Mouse (Mus musculus): ENCODE measurements around the gene Arx.

The Arx gene

DNA sequence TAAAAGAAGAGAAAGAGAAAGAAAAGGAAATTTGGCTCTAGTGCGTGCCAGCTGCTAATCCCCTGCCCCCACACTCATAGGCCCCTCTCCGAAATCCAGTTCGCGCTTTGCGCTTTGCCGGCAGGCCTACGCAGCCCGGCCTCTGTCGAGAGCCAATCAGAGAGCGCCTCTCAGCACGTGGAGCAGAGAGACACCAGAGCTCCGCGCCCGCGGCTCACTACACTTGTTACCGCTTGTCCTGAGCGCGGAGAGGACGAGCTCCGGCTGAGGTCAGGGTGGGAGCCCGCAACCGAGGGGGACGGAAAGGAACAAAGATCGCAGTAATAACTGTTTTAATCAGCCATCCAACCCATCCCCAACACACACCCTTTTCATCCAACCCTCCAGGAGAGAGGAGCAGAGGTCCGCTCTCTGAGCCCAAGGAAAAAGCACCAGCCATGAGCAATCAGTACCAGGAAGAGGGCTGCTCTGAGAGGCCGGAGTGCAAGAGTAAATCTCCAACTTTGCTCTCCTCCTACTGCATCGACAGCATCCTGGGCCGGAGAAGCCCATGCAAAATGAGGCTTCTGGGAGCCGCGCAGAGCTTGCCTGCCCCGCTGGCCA lies at the start of gene Arx:
Arx (plus strand) TSS at position 155 of the 603 bp plus-strand sequence.
- DNase-seq (ENCODE audit: extremely low read depth, low read depth) = no peak

- DNase-seq (ENCODE audit: extremely low read depth, low read depth) = peak; percentile 40
Observed at GRCm38 (mm10) chrX:93251329-93251728, 34.9 kb upstream of the Arx start.

DNA sequence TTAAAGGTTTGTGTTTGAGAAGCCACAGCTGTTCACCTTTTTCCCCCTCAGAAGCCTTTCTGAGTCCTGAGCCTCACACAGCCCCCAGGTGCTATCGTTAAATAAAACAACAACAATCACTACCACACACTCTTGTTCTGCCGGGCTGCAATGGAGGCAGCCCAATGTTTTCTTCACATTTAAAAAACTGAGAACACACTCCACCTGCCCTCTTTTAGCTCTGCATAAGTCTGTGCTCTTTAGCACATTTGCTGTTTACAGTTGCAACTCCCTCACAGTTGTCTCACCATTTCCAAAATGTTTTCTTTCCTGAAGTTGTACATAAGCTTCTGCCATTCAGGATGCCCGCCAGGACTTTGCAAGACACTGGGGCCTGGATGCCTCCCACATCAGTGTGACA lies 10.6 kb upstream of the Arx start:
- no peak for DNase-seq (ENCODE audit: extremely low read depth, low read depth)

DNA sequence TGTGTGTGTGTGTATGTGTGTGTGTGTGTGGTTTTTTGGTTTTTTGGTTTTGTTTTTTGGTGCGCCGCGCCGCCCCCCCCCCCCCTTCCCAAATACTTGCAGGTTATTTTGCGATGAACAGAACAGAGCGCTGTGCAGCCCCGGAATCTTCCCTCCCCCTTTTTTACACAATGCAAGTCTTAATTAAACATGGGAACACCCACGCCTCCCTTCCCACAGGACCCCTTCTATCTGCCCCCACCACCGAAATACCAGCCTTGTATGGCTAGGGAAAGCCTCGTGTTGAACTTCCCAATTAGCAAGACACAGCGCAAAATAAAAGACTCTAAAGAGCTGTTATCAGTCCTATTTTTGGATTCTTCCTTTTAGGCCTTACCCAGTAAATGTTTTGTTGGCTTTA lies 6.3 kb upstream of the Arx start:
- DNase-seq (ENCODE audit: extremely low read depth, low read depth) = no peak

DNA sequence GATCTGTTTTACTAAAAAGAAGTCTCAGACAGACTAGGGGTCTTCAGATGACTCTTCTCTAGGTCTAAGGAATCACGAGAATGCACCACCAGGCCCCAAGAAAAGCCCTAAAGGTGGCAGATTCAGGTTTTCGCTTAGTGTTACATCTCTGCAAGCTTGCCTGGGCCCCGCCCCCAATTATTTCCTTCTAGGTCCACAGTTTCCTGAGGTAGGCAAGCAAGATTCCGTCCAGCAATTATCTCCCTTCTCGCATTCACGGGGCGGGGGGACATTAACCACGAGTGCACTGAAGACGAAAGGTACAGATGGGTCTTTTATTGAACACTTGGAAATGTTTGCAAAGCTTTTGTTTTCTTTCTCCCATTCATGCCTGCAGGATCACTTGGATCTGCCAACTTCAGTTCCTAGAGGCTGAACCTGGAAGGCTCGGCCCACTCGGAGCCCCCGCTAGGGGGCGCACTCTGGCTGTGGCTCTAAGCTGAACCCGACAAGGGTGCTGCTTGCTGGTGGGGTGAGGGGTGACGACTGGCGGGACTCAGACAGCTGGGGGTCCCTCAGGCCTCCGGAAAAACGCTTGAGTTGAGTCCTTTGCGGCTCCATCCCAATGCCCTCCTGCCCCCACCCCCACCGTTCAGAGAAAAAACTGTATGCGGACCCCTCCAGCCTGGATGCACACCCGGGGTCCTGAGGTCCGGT lies 5.1 kb upstream of the Arx start:
- peak; percentile 68 for DNase-seq (ENCODE audit: extremely low read depth, low read depth)

- DNase-seq (ENCODE audit: extremely low read depth, low read depth) = no peak
Observed at GRCm38 (mm10) chrX:93281756-93282155, 4.5 kb upstream of the Arx start.

- no peak for DNase-seq (ENCODE audit: extremely low read depth, low read depth)
Observed at GRCm38 (mm10) chrX:93285091-93285490, 1.2 kb upstream of the Arx start.

DNA sequence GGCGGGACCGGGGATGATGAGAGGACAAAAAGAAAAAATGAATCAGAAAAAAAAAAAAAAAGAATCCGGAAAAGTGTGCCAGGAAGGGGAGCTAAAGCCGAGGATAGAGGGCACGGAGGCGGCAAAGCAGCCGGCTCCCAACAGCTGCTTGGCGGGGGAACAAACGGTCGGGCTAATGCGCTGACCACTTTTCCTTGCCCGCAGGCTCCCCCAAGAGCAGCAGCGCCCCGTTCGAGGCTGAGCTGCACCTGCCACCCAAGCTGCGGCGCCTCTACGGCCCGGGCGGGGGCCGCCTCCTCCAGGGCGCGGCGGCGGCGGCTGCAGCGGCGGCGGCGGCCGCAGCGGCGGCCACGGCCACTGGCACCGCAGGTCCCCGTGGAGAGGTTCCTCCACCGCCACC lies 2.1 kb downstream of the Arx start:
- no peak for DNase-seq (ENCODE audit: extremely low read depth, low read depth)

- DNase-seq (ENCODE audit: extremely low read depth, low read depth) = no peak
Observed at GRCm38 (mm10) chrX:93289076-93289475, 2.8 kb downstream of the Arx start.

DNA sequence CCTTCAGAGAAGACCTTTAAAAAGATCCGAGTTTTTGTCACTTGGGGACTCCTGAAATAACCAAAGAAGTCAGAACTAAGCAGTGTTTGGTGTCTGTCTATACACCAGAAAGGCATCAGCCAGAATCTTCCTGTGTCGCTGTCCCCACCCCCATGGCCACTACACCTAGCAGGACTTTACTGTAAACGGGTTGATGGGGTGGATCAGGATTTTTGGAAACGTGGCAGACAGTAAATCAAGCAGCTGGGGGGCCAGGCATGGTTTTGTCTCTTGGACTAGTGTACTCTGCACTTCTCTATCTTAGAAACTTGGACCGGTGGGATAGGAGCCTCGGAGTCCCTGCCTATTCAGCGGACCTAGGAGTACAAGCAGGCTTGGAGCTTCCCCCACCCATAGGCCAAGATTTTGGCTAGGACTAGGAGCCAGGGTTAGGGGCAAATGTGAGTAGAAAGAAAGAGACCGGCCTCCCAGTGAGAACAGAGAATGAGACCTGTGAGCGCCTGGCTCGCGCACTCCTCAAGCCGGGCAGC lies 3.7 kb downstream of the Arx start:
- DNase-seq (ENCODE audit: extremely low read depth, low read depth) = no peak

DNA sequence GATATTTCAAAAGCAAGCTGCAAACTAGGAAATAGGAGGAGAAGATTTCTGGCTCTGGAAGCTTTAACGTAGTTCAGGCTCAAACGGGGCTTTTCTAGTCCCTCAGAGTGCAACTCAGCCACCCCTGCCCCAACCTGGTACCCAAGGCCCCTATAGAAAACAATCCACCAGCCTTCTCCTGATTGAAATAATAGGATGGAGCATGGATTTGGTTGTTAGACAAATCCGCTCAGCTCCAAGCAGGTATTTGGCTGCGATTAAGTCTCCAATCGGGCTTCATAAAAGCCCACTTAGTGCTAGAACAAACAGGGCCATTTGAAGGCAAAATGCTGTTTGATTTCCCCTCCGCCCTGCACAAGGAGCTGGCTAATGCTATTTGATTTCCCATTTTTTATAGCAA lies 5.8 kb downstream of the Arx start:
- no peak for DNase-seq (ENCODE audit: extremely low read depth, low read depth)

DNA sequence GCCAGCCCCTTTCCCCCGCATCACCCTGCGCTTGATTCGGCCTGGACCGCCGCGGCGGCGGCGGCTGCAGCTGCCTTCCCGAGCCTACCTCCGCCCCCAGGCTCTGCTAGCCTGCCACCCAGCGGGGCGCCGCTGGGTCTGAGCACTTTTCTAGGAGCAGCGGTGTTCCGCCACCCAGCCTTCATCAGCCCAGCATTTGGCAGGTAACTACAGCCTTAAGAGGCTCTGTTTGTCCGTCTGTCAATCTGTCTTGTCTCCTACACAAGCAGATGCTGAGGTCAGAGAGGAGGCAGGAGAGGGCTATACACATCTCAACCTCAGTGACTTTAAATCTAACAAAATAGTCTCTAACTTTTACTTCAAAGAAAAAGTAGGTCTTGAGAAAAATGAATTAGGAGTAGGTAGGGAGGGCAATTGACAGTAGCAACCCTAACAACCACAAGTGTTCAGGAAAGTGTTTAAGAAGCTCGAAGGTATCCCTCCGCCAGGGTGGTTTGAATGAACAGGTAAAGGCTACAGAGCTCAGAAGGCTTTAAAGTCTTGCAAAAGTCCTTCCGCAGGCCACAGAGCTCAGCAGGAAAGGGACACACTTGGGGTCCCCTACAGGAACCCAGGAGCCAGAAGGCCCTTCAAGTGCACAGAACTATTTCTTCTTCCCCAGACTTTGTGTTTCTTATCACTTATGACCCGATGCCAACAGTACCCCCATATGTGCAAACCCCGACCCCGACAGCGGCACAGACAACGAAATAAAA lies 8.7 kb downstream of the Arx start:
- DNase-seq (ENCODE audit: extremely low read depth, low read depth) = no peak

DNA sequence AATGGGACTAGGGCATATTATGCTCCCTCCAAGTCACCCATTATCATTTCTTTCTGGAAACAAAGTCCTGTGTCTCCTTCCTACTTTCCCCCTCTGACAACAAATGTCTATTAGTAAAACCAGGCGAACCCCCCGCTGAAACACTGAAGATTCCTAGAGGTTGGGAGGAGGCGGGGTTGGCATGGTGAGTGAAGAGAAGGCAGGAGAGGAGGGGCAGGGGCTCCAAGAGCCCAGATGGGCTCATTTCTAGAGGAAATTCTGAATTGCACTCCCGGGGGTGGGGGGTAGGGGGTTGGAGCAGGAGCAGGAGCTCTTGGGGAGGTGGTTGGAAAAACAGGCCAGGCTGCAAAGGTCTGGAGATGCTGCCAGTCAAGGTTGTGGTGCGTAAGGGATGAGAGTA lies 9.6 kb downstream of the Arx start:
- no peak for DNase-seq (ENCODE audit: extremely low read depth, low read depth)

DNA sequence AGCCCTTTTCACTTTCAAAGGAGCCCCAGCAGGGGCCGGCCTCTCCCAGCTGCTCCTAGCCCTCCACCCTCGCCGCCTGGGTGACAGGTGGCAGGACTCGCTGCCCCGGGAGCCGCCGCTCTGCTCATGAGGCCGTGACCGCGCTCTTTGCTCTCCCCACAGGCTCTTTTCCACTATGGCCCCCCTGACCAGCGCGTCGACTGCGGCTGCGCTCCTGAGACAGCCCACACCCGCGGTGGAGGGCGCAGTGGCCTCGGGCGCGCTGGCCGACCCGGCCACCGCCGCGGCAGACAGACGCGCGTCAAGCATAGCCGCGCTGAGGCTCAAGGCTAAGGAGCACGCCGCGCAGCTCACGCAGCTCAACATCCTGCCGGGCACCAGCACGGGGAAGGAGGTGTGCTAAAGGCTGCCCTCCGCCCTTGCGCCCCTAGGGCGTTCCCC lies 10.8 kb downstream of the Arx start:
- no peak for DNase-seq (ENCODE audit: extremely low read depth, low read depth)

DNA sequence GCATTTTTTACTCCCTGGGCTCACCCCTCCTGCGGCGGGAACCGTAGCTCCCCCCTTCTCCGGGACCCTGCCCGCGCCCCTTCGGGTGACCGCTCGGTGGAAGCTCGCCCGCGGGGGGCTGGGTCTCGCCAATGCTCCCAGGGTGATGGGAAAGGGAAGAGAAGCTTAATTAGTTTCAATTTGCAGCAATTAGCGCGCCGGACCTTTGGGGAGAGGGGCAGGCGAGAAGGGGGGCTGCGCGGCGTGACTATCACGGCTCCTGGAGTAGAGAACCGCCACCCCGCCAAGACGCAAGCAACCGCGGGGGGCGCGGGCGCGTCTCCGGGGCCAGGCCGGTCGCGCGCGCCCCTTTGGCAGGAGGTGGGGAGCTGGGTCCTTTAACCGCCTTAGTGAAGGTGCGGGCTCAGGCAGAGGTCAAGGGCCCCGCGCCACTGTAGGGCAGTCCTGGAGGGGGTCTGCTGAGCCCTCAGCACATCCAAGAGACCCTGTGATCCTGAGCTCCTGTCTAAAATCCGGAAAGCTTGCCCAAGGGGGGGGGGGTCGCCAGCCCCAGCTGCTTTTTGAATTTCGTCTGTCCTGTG lies 12.9 kb downstream of the Arx start:
- no peak for DNase-seq (ENCODE audit: extremely low read depth, low read depth)

DNA sequence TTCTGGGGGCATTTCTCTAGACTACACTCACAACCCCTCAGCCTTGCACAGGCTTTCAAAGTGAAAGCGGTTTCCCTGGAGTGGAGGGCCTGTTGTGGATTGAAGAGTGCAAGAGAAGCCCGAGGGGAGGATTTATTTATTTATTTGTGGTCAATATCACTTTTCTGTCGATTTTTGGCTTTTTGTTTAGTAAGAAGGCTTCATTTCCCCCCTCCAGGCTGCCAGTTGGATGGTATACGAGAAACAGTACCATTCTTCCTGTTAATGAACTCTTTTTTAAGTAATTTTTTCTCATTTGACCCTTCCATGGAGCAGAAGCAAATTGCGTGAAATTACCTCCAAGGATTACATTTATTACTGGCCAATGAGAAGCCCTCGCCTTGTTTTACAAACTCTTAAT lies 13.5 kb downstream of the Arx start:
- DNase-seq (ENCODE audit: extremely low read depth, low read depth) = no peak

DNA sequence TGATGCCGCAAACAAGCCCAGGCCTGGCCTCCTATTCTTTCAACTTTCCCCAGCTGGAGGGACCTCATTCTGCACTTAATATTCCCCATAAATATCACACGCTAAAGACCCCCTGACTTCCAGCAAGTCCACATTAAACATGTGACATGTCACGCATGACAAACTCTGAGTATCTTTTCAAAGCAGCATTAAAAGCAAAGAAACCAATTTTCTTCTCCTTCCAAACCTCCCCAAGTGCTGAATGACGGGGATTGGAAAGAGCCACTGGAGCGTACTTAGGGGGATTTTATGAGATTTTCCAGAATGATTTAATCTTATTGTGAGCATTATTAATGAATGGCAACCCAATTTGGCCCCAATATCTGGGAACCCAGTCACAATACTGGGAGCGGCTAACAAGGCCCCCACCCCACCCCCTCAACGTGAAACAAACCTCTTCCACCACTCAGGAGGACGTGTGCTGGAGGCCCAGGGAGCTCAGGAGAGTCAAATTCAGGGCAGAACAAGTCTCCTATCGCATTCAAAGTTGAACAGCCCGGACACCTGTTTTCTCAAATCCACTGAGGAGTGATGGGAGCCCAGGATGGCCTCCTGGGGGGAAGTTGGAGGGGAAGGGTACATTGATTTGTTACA lies 14.1 kb downstream of the Arx start:
- DNase-seq (ENCODE audit: extremely low read depth, low read depth) = no peak

GRCm38 (mm10) chrX:93301798-93302197 lies 15.6 kb downstream of the Arx start:
- no peak for DNase-seq (ENCODE audit: extremely low read depth, low read depth)

- no peak for DNase-seq (ENCODE audit: extremely low read depth, low read depth)
Observed at GRCm38 (mm10) chrX:93305780-93306179, 19.5 kb downstream of the Arx start.

DNA sequence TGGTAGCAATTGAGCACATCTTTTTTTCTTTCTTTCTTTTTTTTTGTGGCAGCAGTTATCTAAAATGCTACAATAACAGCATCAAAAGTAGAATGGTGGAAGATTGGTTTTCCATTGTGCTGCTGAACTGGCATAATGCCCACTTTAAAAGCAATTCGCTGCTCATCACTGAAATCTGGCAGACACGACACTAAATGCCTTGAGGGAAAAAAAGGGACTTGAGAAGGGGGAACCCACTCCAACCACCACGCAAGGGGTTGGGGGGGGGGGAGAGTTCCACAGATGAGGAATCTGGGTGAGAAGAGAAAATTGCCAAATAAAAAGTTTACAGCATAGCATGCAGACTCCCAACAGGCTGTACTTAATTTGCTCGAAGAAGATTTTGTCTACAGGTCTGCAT lies 31.3 kb downstream of the Arx start:
- DNase-seq (ENCODE audit: extremely low read depth, low read depth) = no peak

DNA sequence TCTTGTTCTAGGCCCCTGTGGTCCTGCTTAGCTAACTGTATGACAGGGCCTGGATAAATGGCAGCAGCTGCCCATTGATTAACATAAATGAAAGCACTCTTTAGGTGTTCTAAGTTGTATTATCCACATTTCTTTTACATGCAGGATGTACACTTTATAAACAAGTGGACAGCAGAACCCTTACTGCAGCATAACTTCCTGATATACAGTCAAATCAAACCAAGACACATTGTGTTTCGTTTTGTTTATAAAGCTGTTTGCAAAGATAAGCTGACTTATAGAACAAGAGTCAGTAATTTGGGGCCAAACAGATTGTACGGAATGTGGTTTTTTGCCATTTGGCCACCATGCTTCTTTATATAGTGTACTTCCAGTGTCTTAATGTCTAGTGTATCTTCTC lies 33.7 kb downstream of the Arx start:
- peak; percentile 6 for DNase-seq (ENCODE audit: extremely low read depth, low read depth)

- DNase-seq (ENCODE audit: extremely low read depth, low read depth) = no peak
Observed at GRCm38 (mm10) chrX:93321336-93321735, 35.1 kb downstream of the Arx start.

Measured in MEL-GATA-1-ER (cell line).